Mouse (Mus musculus) mouse embryonic stem cell (cell line): Measurements from ENCODE around the gene Vav3.

Experiments
- in situ Hi-C, 2 experiments: fragments of 300-500 bp; cut with MboI; formaldehyde crosslinking; loops; 1 replicate in 1 of 2; 3 replicates in 1 of 2; pipeline ENCODE4 v1.14.3; 2019 to 2020; ENCODE audit warnings: low sequenced_read_pairs in 2 of 2, low pct_unique_long_range_greater_than_20kb in 1 of 2, mixed read lengths in 1 of 2; ENCODE audit not compliant: unreplicated experiment in 1 of 2

Gene Vav3

DNA sequence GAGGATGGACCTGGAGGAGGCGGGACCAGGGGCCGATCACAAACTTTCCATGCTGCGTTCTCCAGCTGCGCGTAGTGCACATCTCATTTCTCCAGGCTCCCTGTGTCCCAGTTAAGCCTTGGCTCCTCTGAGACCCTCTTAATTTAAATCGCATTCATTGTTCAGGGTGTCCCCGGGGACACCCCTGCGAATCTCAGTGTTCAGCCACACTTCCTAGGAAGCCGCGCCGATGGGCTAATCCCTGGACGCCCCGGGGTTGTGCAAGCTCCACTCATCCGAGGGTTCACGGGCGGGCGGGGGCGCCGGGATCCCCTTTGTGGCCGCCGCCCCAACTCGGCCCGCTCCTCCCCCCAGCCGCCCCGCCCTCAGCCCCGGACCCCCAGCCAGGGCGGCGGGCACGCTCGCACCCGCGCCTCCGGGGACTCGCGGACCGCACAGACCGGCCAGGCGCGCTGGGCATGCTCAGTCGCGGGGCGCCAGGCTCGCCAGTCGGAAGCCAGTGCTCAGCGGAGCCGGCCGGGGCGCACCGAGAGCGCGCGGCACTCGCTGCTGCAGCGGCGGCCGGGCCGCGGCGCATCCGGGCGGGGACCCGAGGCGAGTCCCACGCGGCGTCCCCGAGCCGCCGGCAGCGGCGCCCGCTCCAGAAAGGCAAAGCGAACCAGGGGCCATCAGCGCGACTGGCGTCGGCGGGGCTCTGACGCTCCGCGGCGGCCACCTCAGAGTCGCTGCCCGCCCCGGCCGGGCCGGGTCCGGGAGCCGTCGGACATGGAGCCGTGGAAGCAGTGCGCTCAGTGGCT lies at the start of gene Vav3:
TSS of gene Vav3 (plus strand) at position 380 of the 797 bp plus-strand sequence.
- in situ Hi-C loops = no loop called here

DNA sequence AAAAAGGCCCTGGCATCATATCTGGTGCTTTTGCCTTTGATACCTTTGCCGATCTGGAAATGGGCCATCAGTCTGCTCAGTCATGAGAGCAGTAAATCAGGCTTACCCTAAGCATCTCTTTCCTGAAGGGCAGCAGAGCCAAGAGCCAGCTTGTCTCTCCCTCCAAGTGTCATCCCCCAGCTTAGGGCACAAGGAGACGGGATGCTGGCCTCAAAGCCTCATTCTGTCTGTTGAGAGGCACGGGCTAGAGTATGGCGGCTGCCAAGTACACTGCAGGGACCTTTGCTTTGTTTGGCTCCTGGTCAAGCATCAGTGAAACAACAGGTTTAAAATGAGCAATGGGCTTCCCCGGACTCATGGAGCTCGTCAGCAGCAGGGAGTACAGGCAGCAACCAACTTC lies 41.6 kb upstream of the Vav3 start:
- in situ Hi-C loops = no loop called here

DNA sequence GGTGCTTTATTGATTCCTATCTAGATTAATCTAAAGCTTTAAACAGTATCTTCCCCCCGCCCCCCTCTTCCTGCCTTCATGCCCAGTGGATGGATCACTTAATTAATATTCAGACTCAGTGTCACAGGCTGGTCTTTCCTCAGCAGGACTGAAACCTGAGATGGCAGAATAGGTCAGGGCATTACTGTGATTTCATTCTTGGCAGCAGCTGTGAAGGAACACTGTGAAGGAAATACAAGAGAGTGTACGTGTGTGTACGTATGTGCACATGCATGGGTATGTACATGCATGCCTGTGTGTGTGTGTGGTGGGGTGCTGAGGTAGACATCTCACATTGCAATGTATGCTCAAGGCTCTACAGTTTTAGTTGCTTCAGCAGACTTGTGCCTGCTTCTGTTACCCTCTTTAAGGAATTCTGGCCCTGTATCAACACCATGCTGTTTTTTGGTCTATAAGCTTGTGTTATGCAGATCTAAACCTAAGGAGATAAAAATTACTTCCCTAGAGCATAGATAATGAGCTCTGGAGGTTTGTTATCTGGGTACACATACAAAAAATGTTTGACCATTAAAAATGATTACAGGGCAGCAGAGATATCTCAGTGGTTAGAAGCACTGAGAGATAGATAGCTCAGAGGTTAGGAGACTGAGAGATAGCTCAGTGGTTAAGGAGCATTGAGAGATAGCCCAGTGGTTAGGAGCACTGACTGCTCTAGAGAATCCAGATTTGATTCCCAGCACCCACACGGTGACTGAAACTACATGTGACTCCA lies 41.0 kb upstream of the Vav3 start:
- in situ Hi-C loops = no loop called here

DNA sequence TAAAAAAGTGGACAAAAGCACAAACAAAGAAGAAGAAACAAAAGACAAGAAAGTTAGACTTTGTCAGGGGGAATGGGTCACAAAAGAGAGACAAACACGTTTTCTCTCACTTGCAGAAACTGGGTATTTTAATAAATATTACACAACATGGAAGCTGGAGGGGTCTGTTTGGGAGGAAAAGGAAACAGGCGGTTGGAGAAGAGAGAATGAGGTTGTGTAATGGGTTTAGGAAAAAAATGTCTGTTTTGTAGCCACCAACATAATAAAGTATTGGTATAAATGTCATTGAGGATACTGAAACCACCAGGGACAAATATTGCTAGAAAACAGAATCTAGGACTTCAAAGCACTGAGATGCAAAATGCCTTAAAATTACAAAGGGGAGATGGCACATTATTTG lies 38.4 kb upstream of the Vav3 start:
- in situ Hi-C loops = no loop called here

DNA sequence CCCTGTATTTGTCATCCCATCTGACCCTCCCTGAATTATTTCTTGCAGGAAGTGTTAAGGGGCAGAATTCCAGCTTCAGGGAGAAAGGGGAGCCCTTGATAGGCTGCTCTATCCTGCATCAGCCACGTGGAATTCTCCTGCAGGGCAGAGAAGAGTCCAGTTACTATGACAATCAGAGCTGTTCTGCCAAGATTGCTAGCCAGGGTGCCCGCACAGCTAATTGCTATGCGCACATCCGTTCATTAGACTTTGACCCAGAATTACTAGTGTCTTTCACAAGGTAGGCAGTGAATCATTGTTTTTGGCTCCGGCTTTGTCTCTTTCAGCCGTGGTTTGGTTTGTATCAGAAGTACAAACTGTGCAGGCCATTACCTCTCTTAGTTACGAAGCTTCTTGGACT lies 33.0 kb upstream of the Vav3 start:
- in situ Hi-C loops = no loop called here

DNA sequence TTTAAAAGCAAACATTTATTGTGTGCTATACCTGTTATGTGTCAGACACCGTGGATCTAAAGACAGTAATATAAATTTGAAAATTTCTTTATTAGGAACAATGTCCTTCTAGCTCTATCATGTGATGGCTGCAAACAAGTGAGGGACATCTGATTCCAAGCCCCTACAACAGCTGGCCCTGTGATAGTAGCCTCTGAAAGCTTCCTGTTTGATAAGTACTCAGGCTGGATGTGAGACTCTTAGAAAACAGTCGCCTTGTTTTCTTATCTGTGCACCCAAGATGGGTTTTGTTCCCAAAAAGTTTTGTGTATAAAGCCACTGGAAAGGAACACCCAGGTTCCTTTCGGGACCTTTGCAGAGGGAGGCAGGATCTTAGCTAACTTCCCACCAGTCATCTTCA lies 32.0 kb upstream of the Vav3 start:
- in situ Hi-C loops = no loop called here

DNA sequence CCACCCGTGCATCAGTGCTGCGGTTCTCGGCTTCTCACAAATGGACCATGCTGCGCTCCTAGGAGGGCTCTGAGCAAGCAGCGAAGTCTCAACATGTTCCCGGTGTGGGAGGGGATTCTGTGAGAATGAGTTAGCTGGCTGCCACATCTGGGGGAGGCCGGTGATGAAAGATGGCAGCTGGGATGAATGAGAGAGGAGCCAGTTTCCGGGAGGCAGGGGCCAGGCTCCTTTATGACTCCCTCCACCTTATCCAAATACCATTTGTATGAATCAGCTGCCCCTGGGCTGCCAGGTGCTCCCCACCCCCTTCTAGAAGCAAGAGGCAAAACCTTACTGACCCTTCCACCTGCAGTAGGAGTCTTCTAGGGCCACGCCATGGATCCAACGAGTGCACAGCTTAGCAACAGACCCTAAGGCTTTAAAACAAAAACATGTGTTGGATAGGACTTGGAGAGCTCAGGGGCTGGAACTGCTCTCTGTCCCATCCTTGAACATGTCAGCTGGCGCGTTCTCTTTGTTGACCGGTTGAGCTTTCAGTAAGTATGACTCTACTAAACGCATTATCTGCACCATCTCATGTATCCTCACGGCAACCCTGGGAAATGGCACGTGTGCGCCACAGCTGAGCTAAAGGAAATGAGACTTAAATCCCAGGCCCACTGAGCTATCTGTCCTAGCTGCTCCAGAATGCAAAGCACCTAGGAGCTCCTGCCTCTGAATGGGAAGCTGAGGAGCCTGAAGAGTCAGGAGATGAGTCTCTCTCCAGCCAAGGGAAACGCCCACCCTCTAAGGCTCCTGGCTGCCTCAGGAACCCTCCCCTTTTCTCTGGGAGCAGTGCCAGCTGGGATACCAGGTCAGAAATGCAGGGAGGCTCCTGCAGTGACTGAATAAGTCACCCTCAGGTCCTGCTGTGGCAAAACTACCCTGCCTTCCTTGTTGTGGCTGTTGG lies 30.9 kb upstream of the Vav3 start:
- in situ Hi-C loops = no loop called here

DNA sequence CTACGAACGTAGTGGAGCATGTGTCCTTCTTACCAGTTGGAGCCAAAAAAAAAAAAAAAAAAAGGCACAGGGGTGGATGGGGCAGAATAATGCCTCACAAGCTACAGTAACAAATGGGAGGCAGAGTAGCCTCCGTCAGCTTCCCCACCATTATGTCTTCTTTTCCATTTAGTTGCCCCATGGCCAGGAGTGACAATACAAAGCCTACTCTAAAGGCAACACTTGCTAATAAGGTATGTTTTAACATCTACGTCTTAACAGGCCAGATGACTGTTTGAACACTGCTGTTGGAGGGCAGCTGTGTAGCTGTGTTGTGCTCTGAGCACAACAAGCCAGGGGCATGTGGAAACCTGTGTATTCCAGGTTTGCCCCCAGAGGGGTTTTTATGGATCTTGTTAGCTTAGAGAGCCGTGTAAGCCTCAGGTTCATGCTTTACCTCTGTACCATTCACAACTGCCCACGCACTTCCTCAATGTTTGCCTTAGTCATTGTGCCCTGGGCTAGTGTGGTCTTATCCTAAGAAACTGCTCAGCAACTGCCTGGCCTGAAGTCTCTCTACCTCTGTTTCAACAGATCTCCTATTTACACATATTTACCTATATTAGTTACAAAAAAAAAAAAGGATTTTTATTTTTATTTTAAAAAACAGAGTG lies 29.2 kb upstream of the Vav3 start:
- in situ Hi-C loops = no loop called here

DNA sequence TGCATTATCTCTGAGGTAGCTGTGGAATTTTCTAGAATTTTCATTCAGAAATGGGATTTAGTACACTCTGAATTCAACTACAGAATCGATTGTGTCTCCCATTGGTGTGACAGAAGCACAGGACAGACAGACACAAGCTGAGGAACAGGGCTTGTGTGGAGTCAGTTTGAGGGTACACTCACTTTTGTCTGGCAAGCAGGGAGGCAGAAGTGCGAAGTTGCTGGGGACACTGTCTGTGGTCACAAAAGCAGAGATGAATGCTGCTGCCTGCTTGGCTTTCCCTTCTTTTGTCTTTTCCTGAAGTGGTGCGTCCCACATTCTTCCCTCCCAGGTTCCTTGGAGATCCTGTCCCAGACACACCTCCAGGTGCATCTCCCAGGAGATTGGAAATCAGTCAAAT lies 28.6 kb upstream of the Vav3 start:
- in situ Hi-C loops = no loop called here

DNA sequence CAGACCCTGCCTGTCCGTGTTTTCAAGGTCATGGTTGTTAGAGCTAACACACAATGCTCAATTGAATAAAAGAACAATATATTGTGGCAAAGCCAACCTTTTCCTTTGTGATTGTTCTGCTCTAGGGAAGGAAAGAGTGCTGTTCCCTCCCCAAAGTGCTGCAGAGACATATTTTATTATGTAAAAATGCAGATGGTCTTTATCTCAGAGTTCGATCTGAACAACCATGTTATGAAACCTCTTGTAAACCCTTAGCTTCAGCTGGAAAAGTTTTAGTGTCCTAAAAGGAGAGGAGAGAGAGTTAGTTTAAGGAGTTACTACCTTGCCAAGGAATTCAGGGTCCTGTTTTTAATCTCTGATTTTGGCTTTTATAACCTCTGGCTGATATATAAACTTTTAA lies 27.0 kb upstream of the Vav3 start:
- in situ Hi-C loops = no loop called here

DNA sequence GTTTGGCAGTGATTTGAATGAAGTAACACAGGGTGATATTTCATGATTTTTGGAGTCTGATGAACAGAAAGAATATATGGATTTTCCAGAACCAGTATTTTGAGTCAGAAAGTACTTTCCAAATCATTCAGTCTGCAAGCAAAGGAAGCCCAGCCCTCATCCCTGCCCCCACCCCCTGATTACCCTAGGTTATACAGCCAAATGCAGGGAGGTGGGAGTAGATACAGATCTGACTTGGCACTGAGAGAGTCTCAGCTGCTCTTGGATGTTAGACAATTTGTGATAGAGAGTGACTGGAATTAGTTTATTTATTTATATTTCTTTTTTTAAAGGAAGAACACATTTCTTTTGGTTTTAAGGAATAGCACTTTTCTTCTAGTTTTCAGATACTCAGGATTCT lies 18.2 kb upstream of the Vav3 start:
- in situ Hi-C loops = no loop called here

DNA sequence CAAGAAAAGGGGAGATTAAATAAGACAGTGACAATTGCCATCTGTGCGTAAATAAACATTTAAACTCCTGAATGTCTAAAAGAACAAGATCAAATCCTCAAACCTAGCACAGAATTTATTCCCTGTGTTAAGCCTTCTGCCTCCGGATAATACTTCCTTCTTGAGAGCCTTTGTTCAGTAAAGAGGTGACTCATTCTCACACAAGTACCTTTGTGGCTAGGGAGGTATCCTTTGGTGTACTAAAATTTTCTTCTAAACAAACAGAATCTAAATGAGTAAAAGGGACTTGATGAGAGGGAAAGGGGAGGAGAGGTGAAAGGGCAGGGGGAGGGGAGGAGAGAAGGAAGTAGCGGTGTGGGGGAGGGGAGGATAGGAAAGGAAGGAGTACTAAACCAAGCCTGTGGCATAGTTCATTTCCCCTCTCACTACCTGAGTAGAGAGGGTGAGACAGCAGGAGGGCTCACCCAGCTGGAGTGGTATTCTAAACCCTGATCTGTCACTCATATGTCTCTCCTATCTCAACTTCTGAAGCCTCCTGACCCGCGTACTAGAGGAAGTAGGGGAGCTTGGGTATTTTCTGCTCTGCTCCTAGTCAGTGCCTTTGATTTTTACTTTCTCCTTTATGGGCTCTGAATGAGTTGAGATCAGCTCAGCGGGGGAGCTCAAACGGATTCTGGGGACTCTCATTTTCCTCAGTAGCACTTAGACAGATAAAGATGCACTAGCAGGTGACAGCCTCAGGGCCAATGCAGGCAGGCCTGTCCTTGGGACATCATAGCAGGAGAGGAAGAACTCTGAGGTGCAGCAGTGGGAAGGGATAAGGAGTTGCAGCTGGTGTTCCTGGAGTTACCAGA lies 16.8 kb upstream of the Vav3 start:
- in situ Hi-C loops = no loop called here

DNA sequence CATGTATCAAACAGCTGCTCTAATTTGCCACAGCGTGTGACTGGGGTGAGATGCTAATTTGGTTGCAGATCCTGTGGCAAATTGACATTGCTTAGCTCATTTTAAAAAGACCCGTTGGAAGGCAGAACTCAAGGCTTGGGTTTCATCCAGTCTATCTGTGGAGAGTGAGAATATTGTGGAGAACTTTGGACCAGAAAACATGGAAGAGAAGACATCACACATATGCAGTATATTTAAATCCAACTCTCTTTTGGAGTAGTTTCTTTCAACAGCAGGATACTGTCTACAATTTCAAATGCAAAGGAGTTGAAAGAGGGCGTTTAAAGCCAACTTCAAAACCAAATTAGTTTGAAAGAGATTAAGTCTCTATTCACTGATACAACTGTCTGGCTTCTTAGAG lies 13.3 kb upstream of the Vav3 start:
- in situ Hi-C loops = no loop called here

DNA sequence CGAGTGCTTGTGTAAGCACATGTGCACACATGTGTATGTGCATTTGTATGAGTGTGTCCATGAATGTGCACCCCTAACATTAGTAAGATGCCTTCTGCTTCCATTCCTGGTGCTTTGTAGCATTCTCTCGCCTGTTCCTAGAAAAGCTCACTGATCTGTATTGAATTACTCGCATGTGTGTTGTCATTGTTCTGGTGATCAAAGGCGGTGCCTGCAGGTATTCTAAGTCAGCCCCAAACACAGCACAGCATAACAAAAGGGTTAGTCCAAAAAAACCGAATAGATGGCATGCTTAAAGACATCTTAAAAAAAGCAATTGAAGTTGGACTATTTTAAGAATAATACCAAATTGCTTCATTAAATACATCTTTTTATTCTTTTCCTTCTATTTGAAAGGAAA lies 7.7 kb upstream of the Vav3 start:
- in situ Hi-C loops = no loop called here

DNA sequence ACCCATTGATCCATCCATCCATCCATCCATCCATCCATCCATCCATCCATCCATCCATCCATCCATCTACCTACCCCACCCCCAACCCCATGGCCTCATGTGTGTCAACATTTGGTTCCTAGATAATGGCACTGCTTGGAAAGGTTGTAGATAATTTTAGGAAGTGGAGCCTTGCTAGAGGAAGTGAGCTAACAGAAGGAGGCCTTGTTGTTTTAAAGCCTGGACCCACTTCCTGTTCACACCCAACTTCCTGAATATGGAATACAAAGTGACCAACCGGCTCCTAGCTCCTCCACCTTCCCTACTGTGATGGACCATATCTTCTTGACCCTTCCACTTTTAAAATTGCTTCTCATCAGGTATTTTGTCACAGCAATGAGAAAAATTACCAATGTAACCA lies 5.0 kb upstream of the Vav3 start:
- in situ Hi-C loops = no loop called here

DNA sequence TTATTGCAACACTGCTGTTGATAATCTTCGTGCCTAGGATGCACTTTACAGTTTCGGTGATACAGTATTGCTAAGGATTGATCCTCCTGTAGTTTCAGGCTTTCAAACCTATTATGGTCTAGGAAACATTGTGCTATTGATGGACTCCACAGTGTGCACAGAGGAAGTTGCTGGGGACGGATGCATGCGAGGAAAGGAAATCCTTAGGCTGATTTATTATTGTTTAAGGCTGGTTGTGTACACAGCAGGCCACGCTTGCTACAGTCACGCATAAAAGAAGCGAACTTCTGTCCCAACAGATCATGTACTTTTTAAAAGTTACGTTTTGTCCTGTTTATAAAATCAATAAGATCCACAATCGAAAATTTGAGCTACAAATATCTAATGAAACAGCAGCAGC lies 1.2 kb upstream of the Vav3 start:
- in situ Hi-C loops = no loop called here

DNA sequence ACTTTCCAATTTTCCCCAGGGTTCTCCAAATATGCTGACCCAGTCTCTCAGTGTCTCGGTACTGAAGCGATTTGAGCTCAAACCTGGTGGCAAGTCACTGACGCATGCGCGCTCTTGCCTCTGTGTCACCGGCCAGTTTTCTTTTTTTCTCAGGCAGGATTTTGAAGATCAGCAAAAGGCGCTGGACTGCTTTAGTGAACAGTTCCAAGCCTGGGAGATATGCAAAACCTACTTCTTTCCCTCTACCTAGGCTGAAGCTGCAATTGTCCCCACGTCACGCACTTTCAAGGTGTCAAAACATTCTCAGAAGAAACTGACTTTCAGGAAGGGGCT lies 546 bp upstream of the Vav3 start:
- in situ Hi-C loops = no loop called here

DNA sequence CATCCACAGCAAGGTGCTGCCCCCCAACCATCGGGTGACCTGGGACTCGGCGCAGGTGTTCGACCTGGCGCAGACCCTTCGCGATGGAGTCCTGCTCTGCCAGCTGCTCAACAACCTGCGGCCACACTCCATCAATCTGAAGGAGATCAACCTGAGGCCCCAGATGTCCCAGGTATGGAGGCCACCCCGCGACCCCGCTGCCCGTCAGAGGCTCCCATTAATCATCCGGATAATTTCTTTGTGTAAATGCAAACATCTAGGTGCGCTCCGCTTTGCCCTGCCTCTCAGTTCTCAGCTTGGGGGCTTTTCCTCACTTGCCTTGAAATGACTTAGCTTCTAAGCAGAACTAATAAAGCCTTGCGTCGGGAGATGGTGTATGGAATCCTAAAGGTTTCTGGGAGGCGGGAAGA lies 623 bp downstream of the Vav3 start:
- in situ Hi-C loops = no loop called here
